Mouse (Mus musculus) liver, embryonic 16.5 days (tissue): ENCODE data around the gene Zbtb44. TPM values are rescaled to one million over a fixed set of nuclear protein-coding genes. Genes with fewer than 3 reads are reported as not detected.
"Not testable (repeated sequence)": the region's sequence is repeated elsewhere in the genome, so short reads cannot be mapped to it uniquely, and the experiment has no call there.

Experiments used
- ATAC-seq: fragments of 200-750 bp; cut with Nextera tagmentation; 2 replicates; pipeline ENCODE4 v1.8.0; 2017; ENCODE audit warnings: low read depth, mild to moderate bottlenecking, moderate number of reproducible peaks, moderate library complexity
- H3K27ac ChIP-seq: fragments of 300-500 bp; sonication (generic); 2 replicates; pipeline ENCODE4 v1.5.1; 2014; ENCODE audit warnings: mild to moderate bottlenecking, low read length
- H3K27me3 ChIP-seq: fragments of 300-500 bp; sonication (generic); 2 replicates; pipeline ENCODE4 v1.6.1; 2014; ENCODE audit warnings: low read depth, low read length, mixed read lengths; ENCODE audit not compliant: control insufficient read depth, insufficient read depth
- H3K36me3 ChIP-seq: fragments of 300-500 bp; sonication (generic); 2 replicates; pipeline ENCODE4 v1.6.1; 2014; ENCODE audit warnings: mild to moderate bottlenecking; ENCODE audit not compliant: control insufficient read depth, insufficient read depth
- H3K4me1 ChIP-seq: fragments of 300-500 bp; sonication (generic); 2 replicates; pipeline ENCODE4 v1.6.1; 2014; ENCODE audit warnings: low read depth, low read length, mixed read lengths; ENCODE audit not compliant: control insufficient read depth
- H3K4me2 ChIP-seq: fragments of 300-500 bp; sonication (generic); 2 replicates; pipeline ENCODE4 v1.6.1; 2014; ENCODE audit warnings: low read depth, low read length, mixed read lengths
- H3K4me3 ChIP-seq: fragments of 300-500 bp; sonication (generic); 2 replicates; pipeline ENCODE4 v1.5.1; 2014; ENCODE audit warnings: low read depth, mild to moderate bottlenecking, low read length
- H3K9ac ChIP-seq: fragments of 300-500 bp; sonication (generic); 2 replicates; pipeline ENCODE4 v1.6.1; 2014; ENCODE audit warnings: low read depth, low read length
- H3K9me3 ChIP-seq: fragments of 300-500 bp; sonication (generic); replicated peaks from 2 replicates; pipeline ENCODE4 v1.6.1; 2016; ENCODE audit warnings: low read length; ENCODE audit not compliant: control insufficient read depth
- whole genome bisulfite sequencing: fragments of 180-500 bp; shearing (Covaris S2); extraction: QIAGEN DNeasy Blood & Tissue Kit; methylation state at CpG from one replicate; pipeline ENCODE4 v1.1.7; 2014; ENCODE audit not compliant: insufficient replicate concordance; 5-methylcytosine and 5-hydroxymethylcytosine counted together
- polyA plus RNA-seq: library from polyadenylated mRNA; unstranded; fragments of >200 nt; fragmentation: Nextera tagmentation; extraction: Ambion mirVana; gene quantifications from 2 replicates; pipeline ENCODE4 v1.2.1, GENCODE M21; 2015

Gene Zbtb44
- polyA plus RNA-seq, 1 experiment from 2014 or later = 6.3 TPM

GRCm38 (mm10) chr9:31031414-31031843 is 985 bp downstream of the Zbtb44 start:
- ATAC-seq = no peak
- Histone ChIP-seq H3K9ac (peak overlapping the region; percentile 96), H3K27ac (peak overlapping the region; percentile 99), H3K9me3 (no peaks in the 10 kb centered on the region), H3K4me1 (peaks cover 14% of the 10 kb centered on the region), H3K36me3 (no peaks in the 10 kb centered on the region), H3K27me3 (no peaks in the 10 kb centered on the region), H3K4me2 (peak overlapping the region; percentile 94), H3K4me3 (peak overlapping the region; percentile 92)
- WGBS = 6% methylated on average over 8 of the region's 8 CpGs

DNA sequence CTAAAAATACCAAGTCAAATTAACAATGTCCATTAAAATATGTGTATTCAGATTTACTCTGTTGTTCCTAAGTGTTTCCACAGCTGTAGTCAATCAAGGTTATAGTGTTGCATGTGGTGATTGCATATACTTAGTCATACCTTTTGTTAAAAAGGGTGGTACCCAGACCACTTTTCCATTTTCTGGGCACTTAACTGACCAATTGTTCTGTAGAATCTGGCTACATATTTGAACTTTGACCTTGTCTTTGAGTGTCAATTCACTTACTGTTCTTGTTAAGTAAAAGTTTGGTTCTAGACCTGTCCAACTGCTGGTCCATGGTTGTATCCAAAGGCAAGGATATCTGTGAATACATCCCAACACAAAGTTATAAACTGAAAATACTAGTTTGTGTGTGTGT is 2.1 kb downstream of the Zbtb44 start:
- H3K4me3 ChIP-seq = peak overlapping the region; percentile 39
- H3K27me3 ChIP-seq = no peaks in the 10 kb centered on the region
- no peak overlapping the region for H3K27ac ChIP-seq
- no peaks in the 10 kb centered on the region for H3K9me3 ChIP-seq
- ATAC-seq = no peak
- H3K9ac ChIP-seq = no peak overlapping the region
- H3K36me3 ChIP-seq = no peaks in the 10 kb centered on the region
- peaks cover 14% of the 10 kb centered on the region for H3K4me1 ChIP-seq
- H3K4me2 ChIP-seq = peak overlapping the region; percentile 47

DNA sequence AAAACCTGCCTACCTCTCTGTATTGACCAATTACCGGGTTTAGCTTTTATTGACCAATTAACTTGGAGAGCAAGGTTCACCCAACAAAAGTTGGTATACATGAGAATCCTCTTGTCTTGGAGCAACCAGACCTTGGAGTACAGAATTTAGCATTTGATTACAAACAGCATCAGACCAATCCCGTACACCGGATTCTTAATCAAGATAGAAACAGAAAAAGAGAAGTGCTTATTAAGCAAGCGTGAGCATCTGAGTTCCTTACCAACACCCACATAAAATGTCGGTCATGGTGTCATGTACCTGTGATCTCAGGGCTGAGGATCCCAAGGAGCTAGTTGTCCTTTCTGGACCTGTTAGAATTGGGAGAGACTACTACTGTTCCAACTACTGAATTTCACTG is 19.8 kb downstream of the Zbtb44 start:
- no peak for ATAC-seq
- H3K4me2 ChIP-seq = no peak overlapping the region
- H3K27me3 ChIP-seq = no peaks in the 10 kb centered on the region
- WGBS = 78% methylated on average over 5 of the region's 5 CpGs
- no peak overlapping the region for H3K27ac ChIP-seq
- H3K9me3 ChIP-seq = no peaks in the 10 kb centered on the region
- no peak overlapping the region for H3K4me3 ChIP-seq
- no peaks in the 10 kb centered on the region for H3K4me1 ChIP-seq
- no peak overlapping the region for H3K9ac ChIP-seq
- peaks cover 3% of the 10 kb centered on the region; the same call in 1 of the 2 replicates for H3K36me3 ChIP-seq

- H3K36me3 ChIP-seq, H3K4me1 ChIP-seq, ATAC-seq, H3K4me3 ChIP-seq, H3K9me3 ChIP-seq, H3K27me3 ChIP-seq, H3K27ac ChIP-seq, H3K4me2 ChIP-seq, H3K9ac ChIP-seq: not testable (repeated sequence)
- 80% methylated on average over 6 of the region's 6 CpGs for WGBS
These were observed 21.1 kb downstream of the Zbtb44 start for GRCm38 (mm10) chr9:31051509-31051908.

GRCm38 (mm10) chr9:31058723-31059122 is 28.3 kb downstream of the Zbtb44 start:
- no peak for ATAC-seq
- peaks cover 9% of the 10 kb centered on the region for H3K36me3 ChIP-seq
- H3K27ac ChIP-seq = no peak overlapping the region
- H3K4me2 ChIP-seq = no peak overlapping the region
- H3K9me3 ChIP-seq = no peaks in the 10 kb centered on the region
- H3K4me1 ChIP-seq = no peaks in the 10 kb centered on the region
- no peaks in the 10 kb centered on the region for H3K27me3 ChIP-seq
- WGBS = 65% methylated on average over 2 of the region's 2 CpGs
- no peak overlapping the region for H3K4me3 ChIP-seq
- no peak overlapping the region for H3K9ac ChIP-seq

DNA sequence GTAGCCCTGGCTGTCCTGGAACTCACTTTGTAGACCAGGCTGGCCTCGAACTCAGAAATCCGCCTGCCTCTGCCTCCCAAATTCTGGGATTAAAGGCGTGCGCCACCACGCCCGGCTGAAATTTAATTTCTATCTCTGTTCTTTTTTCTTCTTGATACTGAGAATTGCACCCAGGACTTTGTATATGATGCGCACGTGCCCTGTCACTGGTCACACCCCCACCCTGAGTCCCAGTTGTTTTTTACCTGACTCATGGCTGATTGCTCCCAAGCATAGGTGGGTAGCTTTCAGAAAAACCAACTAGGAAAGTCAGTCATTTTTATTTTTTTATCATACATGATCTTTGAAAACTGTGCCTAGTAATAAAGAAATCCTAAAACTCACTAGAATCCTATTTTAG is 40.3 kb downstream of the Zbtb44 start:
- 78% methylated on average over 8 of the region's 8 CpGs for WGBS
- peaks cover 4% of the 10 kb centered on the region for H3K36me3 ChIP-seq
- ATAC-seq = no peak

GRCm38 (mm10) chr9:31072256-31072655 is 41.8 kb downstream of the Zbtb44 start:
- Histone ChIP-seq H3K27ac (no peak overlapping the region), H3K4me1 (no peaks in the 10 kb centered on the region), H3K27me3 (no peaks in the 10 kb centered on the region), H3K9me3 (no peaks in the 10 kb centered on the region), H3K4me3 (no peak overlapping the region), H3K4me2 (no peak overlapping the region), H3K36me3 (no peaks in the 10 kb centered on the region), H3K9ac (no peak overlapping the region)
- no peak for ATAC-seq
- 78% methylated on average over 5 of the region's 5 CpGs for whole genome bisulfite sequencing

More for the DNA sequence above, 40.3 kb downstream of the Zbtb44 start:
- Histone ChIP-seq H3K4me2 (no peak overlapping the region), H3K4me1 (no peaks in the 10 kb centered on the region), H3K27ac (no peak overlapping the region), H3K9me3 (no peaks in the 10 kb centered on the region), H3K4me3 (no peak overlapping the region), H3K9ac (no peak overlapping the region), H3K27me3 (no peaks in the 10 kb centered on the region)

- no peak for ATAC-seq
- Histone ChIP-seq H3K4me3 (no peak overlapping the region), H3K27ac (no peak overlapping the region), H3K36me3 (no peaks in the 10 kb centered on the region), H3K4me2 (no peak overlapping the region), H3K9me3 (no peaks in the 10 kb centered on the region), H3K9ac (no peak overlapping the region), H3K27me3 (no peaks in the 10 kb centered on the region), H3K4me1 (no peaks in the 10 kb centered on the region)
- WGBS = 71% methylated on average over 7 of the region's 7 CpGs
These were observed 43.4 kb downstream of the Zbtb44 start for GRCm38 (mm10) chr9:31073797-31074196.

DNA sequence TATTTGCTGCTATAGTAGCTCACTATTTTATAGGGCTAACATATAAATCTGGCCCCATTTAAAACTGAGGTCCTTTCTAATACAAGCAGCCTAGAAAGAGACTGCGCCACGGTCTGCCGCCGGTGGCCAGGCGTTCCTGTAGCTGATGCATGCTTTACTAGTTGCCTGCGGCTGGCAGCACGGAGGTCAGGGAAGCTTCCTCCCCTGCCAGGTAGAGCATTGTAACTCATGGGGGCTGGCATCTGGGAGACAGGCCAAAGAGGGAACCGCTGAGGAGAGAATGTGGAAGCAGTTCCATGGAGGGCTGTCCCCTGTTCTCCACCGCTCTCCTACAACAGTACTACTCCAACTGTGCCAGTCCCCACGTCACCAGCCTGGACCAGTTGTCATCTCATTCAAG is 44.4 kb downstream of the Zbtb44 start:
- no peak overlapping the region for H3K4me2 ChIP-seq
- WGBS = 85% methylated on average over 10 of the region's 10 CpGs

More for the DNA sequence above, 44.4 kb downstream of the Zbtb44 start:
- no peaks in the 10 kb centered on the region for H3K9me3 ChIP-seq
- H3K9ac ChIP-seq = no peak overlapping the region
- no peaks in the 10 kb centered on the region for H3K27me3 ChIP-seq
- no peak for ATAC-seq
- no peaks in the 10 kb centered on the region for H3K4me1 ChIP-seq
- no peaks in the 10 kb centered on the region for H3K36me3 ChIP-seq
- H3K4me3 ChIP-seq = no peak overlapping the region
- H3K27ac ChIP-seq = no peak overlapping the region
